Mouse (Mus musculus) spleen, postnatal 10 days (tissue): ENCODE results near the gene Tpsb2.

Source experiments
- DNase-seq, 2 experiments: peaks; one replicate each; pipeline ENCODE4 v3.0.0; 2021 to 2022; ENCODE audit warnings: low spot score in 2 of 2

Gene Tpsb2

GRCm38 (mm10) chr17:25406011-25406441, 39.9 kb downstream of the Tpsb2 start:
- DNase-seq = no peak

GRCm38 (mm10) chr17:25407352-25407751, 41.2 kb downstream of the Tpsb2 start:
- DNase-seq = no peak

GRCm38 (mm10) chr17:25408302-25408999, 42.3 kb downstream of the Tpsb2 start:
- DNase-seq = no peak

- no peak for DNase-seq
These were observed 43.5 kb downstream of the Tpsb2 start for GRCm38 (mm10) chr17:25409621-25410020.

- DNase-seq = no peak
These were observed 44.1 kb downstream of the Tpsb2 start for GRCm38 (mm10) chr17:25410180-25410579.

- no peak for DNase-seq
These were observed 44.7 kb downstream of the Tpsb2 start for GRCm38 (mm10) chr17:25410786-25411185.

GRCm38 (mm10) chr17:25411251-25411650, 45.1 kb downstream of the Tpsb2 start:
- no peak for DNase-seq

- no peak for DNase-seq
These were observed 48.1 kb downstream of the Tpsb2 start for GRCm38 (mm10) chr17:25414209-25414608.

- DNase-seq = no peak
These were observed 48.8 kb downstream of the Tpsb2 start for GRCm38 (mm10) chr17:25414917-25415316.

GRCm38 (mm10) chr17:25415421-25415913, 49.4 kb downstream of the Tpsb2 start:
- no peak for DNase-seq

GRCm38 (mm10) chr17:25416219-25416618, 50.1 kb downstream of the Tpsb2 start:
- no peak for DNase-seq

GRCm38 (mm10) chr17:25417990-25418389, 51.9 kb downstream of the Tpsb2 start:
- DNase-seq = no peak
